Mouse (Mus musculus) lung, postnatal 4 days (tissue): ENCODE results near the gene Fndc8.
"Not testable (repeated sequence)": the region's sequence is repeated elsewhere in the genome, so short reads cannot be mapped to it uniquely, and the experiment has no call there.

Source experiments
- DNase-seq, 2 experiments: peaks; one replicate each; pipeline ENCODE4 v3.0.0; 2021

Gene Fndc8

GRCm38 (mm10) chr11:82920768-82921167, 28.8 kb downstream of the Fndc8 start:
- DNase-seq = no peak

GRCm38 (mm10) chr11:82921691-82922090, 29.8 kb downstream of the Fndc8 start:
- DNase-seq = no peak

GRCm38 (mm10) chr11:82923910-82924309, 32.0 kb downstream of the Fndc8 start:
- not testable (repeated sequence) for DNase-seq

- no peak for DNase-seq
Observed at GRCm38 (mm10) chr11:82928897-82929632, 37.1 kb downstream of the Fndc8 start.

GRCm38 (mm10) chr11:82929633-82929950, 37.7 kb downstream of the Fndc8 start:
- no peak for DNase-seq

GRCm38 (mm10) chr11:82930391-82930955, 38.5 kb downstream of the Fndc8 start:
- DNase-seq = not testable (repeated sequence)

GRCm38 (mm10) chr11:82931161-82931560, 39.2 kb downstream of the Fndc8 start:
- not testable (repeated sequence) for DNase-seq

GRCm38 (mm10) chr11:82931671-82932450, 39.9 kb downstream of the Fndc8 start:
- not testable (repeated sequence) for DNase-seq

GRCm38 (mm10) chr11:82933186-82933585, 41.3 kb downstream of the Fndc8 start:
- DNase-seq = no peak

- no peak for DNase-seq
Observed at GRCm38 (mm10) chr11:82943336-82943735, 51.4 kb downstream of the Fndc8 start.

GRCm38 (mm10) chr11:82945636-82946035, 53.7 kb downstream of the Fndc8 start:
- DNase-seq = no peak

GRCm38 (mm10) chr11:82947457-82947856, 55.5 kb downstream of the Fndc8 start:
- DNase-seq = no peak

GRCm38 (mm10) chr11:82949036-82949435, 57.1 kb downstream of the Fndc8 start:
- peak in 1 of 2 experiments; percentile 23 for DNase-seq
